Comparison of ENCODE assay signal across 24 mouse cellular contexts in the genomic region with DNA sequence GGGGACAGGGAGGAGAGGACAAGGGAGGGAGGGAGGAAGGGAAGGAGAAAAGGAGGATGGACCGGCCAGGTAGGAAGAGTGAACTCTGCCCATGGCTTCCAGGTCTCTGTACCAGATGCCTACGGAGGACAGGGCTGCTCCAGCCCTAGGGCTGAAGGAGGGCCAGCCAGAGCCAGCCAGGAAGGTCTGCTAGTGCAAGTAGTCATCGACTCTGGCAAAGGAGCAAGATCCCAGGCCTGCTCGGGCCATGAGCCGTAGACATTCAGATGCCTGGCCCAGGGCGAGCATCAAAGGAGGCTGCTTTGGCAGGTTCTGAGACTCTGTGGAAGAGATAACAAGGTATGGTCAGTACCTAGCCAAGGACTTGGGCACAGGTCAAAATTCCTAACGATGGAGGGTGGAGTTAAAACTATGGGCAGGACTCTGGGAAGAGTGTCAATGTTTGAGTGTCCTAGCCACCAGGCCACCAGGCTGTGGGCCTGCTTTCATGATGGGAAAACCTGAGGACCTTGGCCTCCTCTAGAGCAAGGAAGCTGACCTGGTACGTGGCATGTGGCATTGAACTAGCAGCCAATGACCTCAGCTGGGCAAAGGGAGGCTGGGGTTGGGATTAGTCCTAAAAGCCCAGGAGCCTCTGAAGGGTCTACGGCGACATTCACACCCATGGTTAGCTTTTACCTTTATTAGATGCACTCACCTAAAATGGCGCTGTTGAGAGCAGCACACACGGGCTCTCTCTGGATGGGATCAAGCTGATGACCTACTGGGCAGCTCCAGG. TPM values are rescaled to one million over a fixed set of nuclear protein-coding genes. Genes with fewer than 3 reads are reported as not detected.
DNase-seq lines count a peak whose midpoint lies in the region; ATAC-seq and TF ChIP-seq lines count a peak whose summit lies in the region.
"Had no signal": no experiment of that assay in that cellular context is flagged by ENCODE, and none has a peak within 500 bp of the region (broad histone marks: within the 10 kb centered on the region; RNA-seq: fewer than 3 reads in every experiment).

No protein-coding gene starts in this region.

- peak overlapping the region; percentile 46 for H3K27ac ChIP-seq in liver, adult 2 months (replicated peaks; ENCODE audit: insufficient read depth, low read depth, low read length)
- no peak overlapping the region for H3K27ac ChIP-seq in liver, embryonic 12.5 days
- no peak overlapping the region for H3K27ac ChIP-seq in midbrain, embryonic 11.5 days (ENCODE audit: low read depth, low read length)
- no peak overlapping the region for H3K27ac ChIP-seq in midbrain, embryonic 13.5 days
- H3K27ac ChIP-seq: embryonic facial prominence, embryonic 10.5 days; embryonic facial prominence, embryonic 12.5 days; forebrain, embryonic 10.5 days; forebrain, embryonic 12.5 days had no signal

- ATAC-seq in liver, embryonic 12.5 days: no peak
- no peak for ATAC-seq in midbrain, embryonic 11.5 days (ENCODE audit: low FRiP score)
- ATAC-seq in midbrain, embryonic 13.5 days: no peak
- ATAC-seq: activated CD4-positive, CD25-positive, alpha-beta regulatory T cell, adult 4 months; forebrain, embryonic 14.5 days; forebrain, embryonic 16.5 days; Patski had no signal

- DNase-seq in adrenal gland, adult 2 months: peak; percentile 58
- no peak for DNase-seq in adrenal gland, adult 8-10 months
- DNase-seq in liver, adult 2 months (ENCODE audit: extremely low read depth, low read depth, low spot score): peak; percentile 99
- peak; percentile 57 for DNase-seq in midbrain, embryonic 11.5 days (ENCODE audit: low spot score, missing footprints)
- DNase-seq: adrenal gland, postnatal 14 days; cerebellum, adult 11-12 months; cerebellum, adult 2 months; cerebellum, adult 9-10 months; cerebellum, postnatal 25 days had no signal

- no peak overlapping the region for H3K4me3 ChIP-seq in liver, adult 2 months (ENCODE audit: insufficient read depth, low read depth, low read length)
- H3K4me3 ChIP-seq in liver, embryonic 12.5 days: no peak overlapping the region
- H3K4me3 ChIP-seq in midbrain, embryonic 11.5 days (ENCODE audit: low read depth, low read length): no peak overlapping the region
- H3K4me3 ChIP-seq in midbrain, embryonic 13.5 days (replicated peaks): no peak overlapping the region
- H3K4me3 ChIP-seq: embryonic facial prominence, embryonic 10.5 days; embryonic facial prominence, embryonic 12.5 days; erythroblast, embryonic 14.5 days; forebrain, embryonic 10.5 days; forebrain, embryonic 12.5 days had no signal

- H3K36me3 ChIP-seq in liver, adult 2 months (ENCODE audit: control insufficient read depth, insufficient read depth, low read length): peaks cover 28% of the 10 kb centered on the region
- peaks cover 93% of the 10 kb centered on the region for H3K36me3 ChIP-seq in liver, embryonic 12.5 days
- H3K36me3 ChIP-seq in midbrain, embryonic 11.5 days (ENCODE audit: control insufficient read depth, insufficient read depth, low read length): peaks cover 24% of the 10 kb centered on the region
- peaks cover 89% of the 10 kb centered on the region for H3K36me3 ChIP-seq in midbrain, embryonic 13.5 days

- H3K9ac ChIP-seq in liver, adult 2 months (ENCODE audit: low read depth, low read length): no peak overlapping the region
- H3K9ac ChIP-seq in liver, embryonic 12.5 days: no peak overlapping the region
- no peak overlapping the region for H3K9ac ChIP-seq in midbrain, embryonic 11.5 days (ENCODE audit: low read length)
- H3K9ac ChIP-seq in midbrain, embryonic 13.5 days (replicated peaks): no peak overlapping the region
- H3K9ac ChIP-seq: embryonic facial prominence, embryonic 12.5 days; forebrain, embryonic 12.5 days had no signal

- TF ChIP-seq CTCF in liver, adult 2 months (IDR thresholded peaks at IDR 0.05; ENCODE audit: low read depth, low read length): no peak

- TF ChIP-seq POLR2A in liver, adult 2 months (IDR thresholded peaks at IDR 0.05; ENCODE audit: extremely low read depth, insufficient read depth, low read length): no peak

- WGBS in liver, adult 2 months: 39% methylated on average over 12 of the region's 12 CpGs
- WGBS in liver, embryonic 12.5 days (ENCODE audit: insufficient replicate concordance): 93% methylated on average over 12 of the region's 12 CpGs
- 94% methylated on average over 12 of the region's 12 CpGs for WGBS in midbrain, embryonic 11.5 days
- 96% methylated on average over 12 of the region's 12 CpGs for WGBS in midbrain, embryonic 13.5 days

- H3K4me2 ChIP-seq in liver, embryonic 12.5 days: no peak overlapping the region
- H3K4me2 ChIP-seq in midbrain, embryonic 11.5 days: no peak overlapping the region
- H3K4me2 ChIP-seq in midbrain, embryonic 13.5 days (replicated peaks): no peak overlapping the region
- H3K4me2 ChIP-seq: embryonic facial prominence, embryonic 12.5 days; forebrain, embryonic 12.5 days had no signal

- no peaks in the 10 kb centered on the region for H3K9me3 ChIP-seq in liver, embryonic 12.5 days (replicated peaks)
- H3K9me3 ChIP-seq in midbrain, embryonic 11.5 days (ENCODE audit: control insufficient read depth, low read length): no peaks in the 10 kb centered on the region
- no peaks in the 10 kb centered on the region for H3K9me3 ChIP-seq in midbrain, embryonic 13.5 days
- H3K9me3 ChIP-seq: embryonic facial prominence, embryonic 10.5 days; embryonic facial prominence, embryonic 12.5 days; forebrain, embryonic 10.5 days; forebrain, embryonic 12.5 days; G1E had no signal

- H3K79me2 ChIP-seq in liver, adult 2 months (ENCODE audit: control insufficient read depth, insufficient read depth, low read length): no peaks in the 10 kb centered on the region

- no peaks in the 10 kb centered on the region for H3K27me3 ChIP-seq in liver, adult 2 months (ENCODE audit: control insufficient read depth, insufficient read depth, low read length)
- no peaks in the 10 kb centered on the region for H3K27me3 ChIP-seq in liver, embryonic 12.5 days (replicated peaks)
- no peaks in the 10 kb centered on the region for H3K27me3 ChIP-seq in midbrain, embryonic 11.5 days (ENCODE audit: control insufficient read depth, insufficient read depth, low read length)
- H3K27me3 ChIP-seq in midbrain, embryonic 13.5 days: no peaks in the 10 kb centered on the region
- H3K27me3 ChIP-seq: CH12.LX; embryonic facial prominence, embryonic 12.5 days; forebrain, embryonic 12.5 days; Patski had no signal

- H3K4me1 ChIP-seq in liver, adult 2 months (ENCODE audit: control insufficient read depth, insufficient read depth, low read length): peaks cover 48% of the 10 kb centered on the region
- H3K4me1 ChIP-seq in liver, embryonic 12.5 days: no peaks in the 10 kb centered on the region
- no peaks in the 10 kb centered on the region for H3K4me1 ChIP-seq in midbrain, embryonic 11.5 days (ENCODE audit: control insufficient read depth, insufficient read depth, low read length)
- H3K4me1 ChIP-seq in midbrain, embryonic 13.5 days (replicated peaks): no peaks in the 10 kb centered on the region
- H3K4me1 ChIP-seq: embryonic facial prominence, embryonic 10.5 days; embryonic facial prominence, embryonic 12.5 days; forebrain, embryonic 10.5 days; forebrain, embryonic 12.5 days had no signal

RNA-seq across cellular contexts. Expression of a gene that starts 13.1 kb away (rescaled TPM):
- total RNA-seq in adrenal gland, adult 2 months (2021): 10 to 100 TPM in 1 of 2 experiments, 1 to 10 TPM in 1; 7.8 to 14.2 TPM
- polyA plus RNA-seq in adrenal gland, adult 2 months (2012; rRNA removed): 8.1 and 9.6 TPM in 2 replicates
- total RNA-seq in adrenal gland, adult 8-10 months (2022): 10 to 100 TPM in 2 of 4 experiments, 1 to 10 TPM in 2; 8.9 to 10.9 (median 10.0) TPM
- 2.6 and 3.4 TPM in 2 replicates for total RNA-seq in liver, adult 2 months (2014; rRNA removed)
- 6.3 and 9.2 TPM in 2 replicates for polyA plus RNA-seq in liver, adult 2 months (2012; rRNA removed)
- polyA plus RNA-seq in liver, embryonic 12.5 days (2016; fragmentation: Nextera tagmentation; extraction: Ambion mirVana): 4.5 and 5.1 TPM in 2 replicates
- 36.5 and 38.8 TPM in 2 replicates for polyA plus RNA-seq in midbrain, embryonic 11.5 days (2014; fragmentation: Nextera tagmentation; extraction: Ambion mirVana)
- polyA plus RNA-seq in midbrain, embryonic 13.5 days (2015; fragmentation: Nextera tagmentation; extraction: Ambion mirVana): 90.0 and 92.7 TPM in 2 replicates

RNA-seq across cellular contexts. Expression of a gene that starts 55.6 kb away (rescaled TPM):
- 10 to 100 TPM; 19.7 to 23.6 TPM for total RNA-seq in adrenal gland, adult 2 months (2021)
- polyA plus RNA-seq in adrenal gland, adult 2 months (2012; rRNA removed): 22.2 and 27.3 TPM in 2 replicates
- 10 to 100 TPM; 25.7 to 30.1 (median 27.3) TPM for total RNA-seq in adrenal gland, adult 8-10 months (2022)
- 19.7 and 26.9 TPM in 2 replicates for total RNA-seq in liver, adult 2 months (2014; rRNA removed)
- 37.1 and 38.0 TPM in 2 replicates for polyA plus RNA-seq in liver, adult 2 months (2012; rRNA removed)
- polyA plus RNA-seq in liver, embryonic 12.5 days (2016; fragmentation: Nextera tagmentation; extraction: Ambion mirVana): 37.7 and 37.8 TPM in 2 replicates
- polyA plus RNA-seq in midbrain, embryonic 11.5 days (2014; fragmentation: Nextera tagmentation; extraction: Ambion mirVana): 10.9 and 11.2 TPM in 2 replicates
- polyA plus RNA-seq in midbrain, embryonic 13.5 days (2015; fragmentation: Nextera tagmentation; extraction: Ambion mirVana): 13.8 and 15.9 TPM in 2 replicates

RNA-seq across cellular contexts. Expression of a gene that starts 55.9 kb away (rescaled TPM):
- total RNA-seq in adrenal gland, adult 2 months (2021): not detected
- polyA plus RNA-seq in adrenal gland, adult 2 months (2012; rRNA removed): not detected in 2 replicates
- not detected for total RNA-seq in adrenal gland, adult 8-10 months (2022)
- total RNA-seq in liver, adult 2 months (2014; rRNA removed): not detected in 2 replicates
- polyA plus RNA-seq in liver, adult 2 months (2012; rRNA removed): not detected in 2 replicates
- polyA plus RNA-seq in liver, embryonic 12.5 days (2016; fragmentation: Nextera tagmentation; extraction: Ambion mirVana): 0.12 and 0.19 TPM in 2 replicates
- 0.15 and 0.18 TPM in 2 replicates for polyA plus RNA-seq in midbrain, embryonic 11.5 days (2014; fragmentation: Nextera tagmentation; extraction: Ambion mirVana)
- 0.36 and 0.58 TPM in 2 replicates for polyA plus RNA-seq in midbrain, embryonic 13.5 days (2015; fragmentation: Nextera tagmentation; extraction: Ambion mirVana)
- total RNA-seq: adrenal gland, adult 18-20 months; adrenal gland, postnatal 14 days; adrenal gland, postnatal 36 days had no signal
- polyA plus RNA-seq: activated CD4-positive, CD25-positive, alpha-beta regulatory T cell, adult 4 months; erythroblast, embryonic 14.5 days; G1E had no signal
